Mouse (Mus musculus) liver, embryonic 16.5 days (tissue): ENCODE data around the gene Uvrag. TPM values are rescaled to one million over a fixed set of nuclear protein-coding genes. Genes with fewer than 3 reads are reported as not detected.
"Not testable (repeated sequence)": the region's sequence is repeated elsewhere in the genome, so short reads cannot be mapped to it uniquely, and the experiment has no call there.

Source experiments
- ATAC-seq: fragments of 200-750 bp; cut with Nextera tagmentation; 2 replicates; pipeline ENCODE4 v1.8.0; 2017; ENCODE audit warnings: low read depth, mild to moderate bottlenecking, moderate number of reproducible peaks, moderate library complexity
- H3K27ac ChIP-seq: fragments of 300-500 bp; sonication (generic); 2 replicates; pipeline ENCODE4 v1.5.1; 2014; ENCODE audit warnings: mild to moderate bottlenecking, low read length
- H3K27me3 ChIP-seq: fragments of 300-500 bp; sonication (generic); 2 replicates; pipeline ENCODE4 v1.6.1; 2014; ENCODE audit warnings: low read depth, low read length, mixed read lengths; ENCODE audit not compliant: control insufficient read depth, insufficient read depth
- H3K36me3 ChIP-seq: fragments of 300-500 bp; sonication (generic); 2 replicates; pipeline ENCODE4 v1.6.1; 2014; ENCODE audit warnings: mild to moderate bottlenecking; ENCODE audit not compliant: control insufficient read depth, insufficient read depth
- H3K4me1 ChIP-seq: fragments of 300-500 bp; sonication (generic); 2 replicates; pipeline ENCODE4 v1.6.1; 2014; ENCODE audit warnings: low read depth, low read length, mixed read lengths; ENCODE audit not compliant: control insufficient read depth
- H3K4me2 ChIP-seq: fragments of 300-500 bp; sonication (generic); 2 replicates; pipeline ENCODE4 v1.6.1; 2014; ENCODE audit warnings: low read depth, low read length, mixed read lengths
- H3K4me3 ChIP-seq: fragments of 300-500 bp; sonication (generic); 2 replicates; pipeline ENCODE4 v1.5.1; 2014; ENCODE audit warnings: low read depth, mild to moderate bottlenecking, low read length
- H3K9ac ChIP-seq: fragments of 300-500 bp; sonication (generic); 2 replicates; pipeline ENCODE4 v1.6.1; 2014; ENCODE audit warnings: low read depth, low read length
- H3K9me3 ChIP-seq: fragments of 300-500 bp; sonication (generic); replicated peaks from 2 replicates; pipeline ENCODE4 v1.6.1; 2016; ENCODE audit warnings: low read length; ENCODE audit not compliant: control insufficient read depth
- WGBS: fragments of 180-500 bp; shearing (Covaris S2); extraction: QIAGEN DNeasy Blood & Tissue Kit; methylation state at CpG from one replicate; pipeline ENCODE4 v1.1.7; 2014; ENCODE audit not compliant: insufficient replicate concordance; 5-methylcytosine and 5-hydroxymethylcytosine counted together
- polyA plus RNA-seq: library from polyadenylated mRNA; unstranded; fragments of >200 nt; fragmentation: Nextera tagmentation; extraction: Ambion mirVana; gene quantifications from 2 replicates; pipeline ENCODE4 v1.2.1, GENCODE M21; 2015

Gene Uvrag
- polyA plus RNA-seq, 1 experiment from 2014 or later = 8.2 TPM

DNA sequence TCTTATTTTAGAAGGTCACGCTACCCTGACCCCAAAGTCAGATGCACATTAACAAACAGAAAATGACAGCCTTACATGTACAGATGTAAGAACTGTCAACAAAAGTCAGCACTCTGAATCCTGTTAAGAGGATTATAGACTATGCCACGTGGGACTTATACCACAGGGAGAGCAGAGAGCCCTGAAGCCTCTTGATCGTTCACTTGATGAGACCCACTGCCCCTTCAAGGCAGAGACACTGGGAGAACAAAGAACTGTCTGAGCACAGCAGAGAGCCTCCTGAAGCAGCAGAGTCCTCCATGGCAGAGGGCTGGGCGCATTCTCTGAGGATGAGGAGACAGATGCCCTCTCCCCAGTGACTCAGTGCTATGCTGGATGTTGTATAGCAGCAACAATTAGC lies 166.4 kb downstream of the Uvrag start:
- 69% methylated on average over 4 of the region's 4 CpGs for WGBS
- Histone ChIP-seq H3K9ac (no peak overlapping the region), H3K9me3 (no peaks in the 10 kb centered on the region), H3K4me3 (no peak overlapping the region), H3K27ac (no peak overlapping the region), H3K27me3 (no peaks in the 10 kb centered on the region), H3K4me1 (no peaks in the 10 kb centered on the region), H3K36me3 (no peaks in the 10 kb centered on the region), H3K4me2 (no peak overlapping the region)
- ATAC-seq = no peak

DNA sequence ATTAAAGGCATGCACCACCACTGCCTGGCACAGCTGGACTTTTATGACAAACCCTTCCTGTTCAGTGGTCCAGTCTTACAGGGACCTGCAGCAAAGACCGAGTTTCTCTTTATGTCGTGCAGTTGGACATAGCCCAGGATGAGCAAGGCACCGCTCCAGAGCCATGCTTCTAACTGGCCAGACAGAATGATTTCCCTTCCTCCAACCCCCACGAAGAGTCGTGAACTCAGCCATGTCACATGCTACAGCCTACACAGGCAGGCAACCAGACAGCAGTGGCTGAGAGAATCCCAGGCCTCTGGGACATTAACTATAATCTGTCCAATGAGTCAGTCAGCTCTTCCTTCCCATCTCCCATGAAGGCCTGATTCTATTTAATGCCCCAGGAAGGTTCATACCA lies 170.2 kb downstream of the Uvrag start:
- Histone ChIP-seq H3K27ac (no peak overlapping the region), H3K4me3 (no peak overlapping the region), H3K27me3 (no peaks in the 10 kb centered on the region), H3K9me3 (no peaks in the 10 kb centered on the region), H3K4me1 (no peaks in the 10 kb centered on the region), H3K36me3 (no peaks in the 10 kb centered on the region), H3K4me2 (no peak overlapping the region), H3K9ac (no peak overlapping the region)
- 76% methylated on average over 5 of the region's 5 CpGs for WGBS
- ATAC-seq = no peak

DNA sequence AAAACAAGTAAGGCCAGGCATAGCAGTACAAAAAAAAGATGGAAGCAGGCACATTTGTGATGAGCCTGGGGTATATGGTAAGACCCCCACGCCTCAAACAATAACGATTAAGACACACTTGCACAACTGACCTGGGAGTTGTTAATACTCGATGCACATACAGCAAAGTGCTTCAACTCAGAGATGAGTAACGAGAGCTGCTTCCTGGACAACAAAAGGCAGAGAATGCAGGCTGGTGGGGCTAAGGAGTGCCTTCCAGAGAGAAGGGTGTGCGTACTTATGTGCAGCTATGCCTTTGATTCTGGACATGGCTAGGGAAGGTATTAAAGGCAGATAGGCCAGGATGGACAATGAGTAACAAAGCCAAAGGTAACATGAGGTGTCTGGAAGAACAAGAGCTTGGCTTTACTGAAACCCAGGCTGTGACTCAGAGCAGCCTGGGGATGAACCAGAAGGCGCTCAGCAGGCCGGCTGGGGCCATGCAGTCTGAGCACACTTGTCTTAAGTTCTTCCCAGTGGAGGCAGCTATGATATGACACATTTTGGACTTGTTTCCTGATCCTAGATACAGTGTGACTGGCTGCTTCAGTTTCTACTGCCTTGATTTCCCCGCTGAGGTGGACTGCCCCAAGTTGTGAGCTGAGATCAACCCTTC lies 172.1 kb downstream of the Uvrag start:
- no peaks in the 10 kb centered on the region for H3K9me3 ChIP-seq
- no peak overlapping the region for H3K4me2 ChIP-seq
- no peaks in the 10 kb centered on the region for H3K4me1 ChIP-seq
- no peak overlapping the region for H3K9ac ChIP-seq
- H3K27ac ChIP-seq = no peak overlapping the region
- no peak for ATAC-seq
- 71% methylated on average over 8 of the region's 8 CpGs for WGBS
- H3K36me3 ChIP-seq = no peaks in the 10 kb centered on the region
- no peaks in the 10 kb centered on the region for H3K27me3 ChIP-seq
- H3K4me3 ChIP-seq = no peak overlapping the region

DNA sequence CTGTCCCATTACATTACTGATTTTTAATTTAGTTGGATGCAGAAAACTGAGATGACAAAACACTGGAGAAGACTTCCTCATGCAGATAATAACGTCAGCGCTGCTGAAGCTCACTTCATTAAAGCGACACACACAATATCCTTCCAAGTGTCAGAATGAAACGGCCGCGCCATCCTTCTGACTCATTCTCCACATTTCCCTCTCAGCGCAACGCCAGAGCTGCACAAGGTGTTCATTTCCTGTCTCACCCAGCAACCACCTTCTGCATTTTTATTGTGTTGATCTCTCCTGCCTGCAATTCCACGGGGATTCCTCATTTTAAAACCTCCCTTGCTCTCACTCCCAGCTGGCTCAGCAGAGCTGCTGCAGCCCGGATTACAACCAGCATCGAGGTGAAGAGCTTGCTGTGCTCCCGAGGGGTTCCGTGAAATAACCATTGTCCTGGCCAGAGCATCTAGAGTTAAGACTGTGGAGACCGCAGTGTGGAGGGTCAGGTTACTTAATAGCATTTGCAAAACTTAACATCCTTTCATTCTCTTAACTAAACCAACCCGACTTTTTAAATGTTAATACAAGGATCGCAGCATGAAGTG lies 172.8 kb downstream of the Uvrag start:
- Histone ChIP-seq H3K4me1 (no peaks in the 10 kb centered on the region), H3K9me3 (no peaks in the 10 kb centered on the region), H3K9ac (no peak overlapping the region), H3K36me3 (no peaks in the 10 kb centered on the region), H3K4me2 (no peak overlapping the region), H3K27me3 (no peaks in the 10 kb centered on the region), H3K4me3 (no peak overlapping the region), H3K27ac (no peak overlapping the region)
- 50% methylated on average over 16 of the region's 16 CpGs for WGBS
- ATAC-seq = no peak

DNA sequence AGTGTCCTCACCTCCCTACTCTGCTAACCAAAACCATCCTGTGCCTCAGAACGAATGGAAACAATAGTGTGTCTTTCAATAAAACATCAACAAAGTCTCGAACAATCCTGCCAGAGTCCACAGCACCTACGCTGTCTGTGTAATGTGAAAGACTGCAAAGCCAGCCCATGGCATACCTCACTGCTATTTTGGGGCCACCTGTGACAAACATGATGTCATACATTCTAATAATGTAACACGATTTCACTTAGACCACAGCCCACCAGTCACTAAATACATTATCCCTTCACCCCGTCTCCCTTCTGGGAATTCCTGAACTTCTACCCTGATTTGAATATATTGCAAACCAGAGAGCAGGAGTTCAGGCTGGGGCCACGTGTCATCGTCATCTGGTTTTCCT lies 173.3 kb downstream of the Uvrag start:
- H3K4me2 ChIP-seq = no peak overlapping the region
- no peak for ATAC-seq
- H3K4me1 ChIP-seq = no peaks in the 10 kb centered on the region

GRCm38 (mm10) chr7:98963581-98963980 lies 177.4 kb downstream of the Uvrag start:
- not testable (repeated sequence) for H3K27ac ChIP-seq, H3K36me3 ChIP-seq, H3K9ac ChIP-seq, H3K4me2 ChIP-seq, H3K27me3 ChIP-seq, H3K4me1 ChIP-seq, H3K4me3 ChIP-seq, H3K9me3 ChIP-seq, ATAC-seq
- 78% methylated on average over 13 of the region's 13 CpGs for WGBS

More for the DNA sequence above, 173.3 kb downstream of the Uvrag start:
- H3K27ac ChIP-seq = no peak overlapping the region
- 69% methylated on average over 7 of the region's 7 CpGs for WGBS
- no peak overlapping the region for H3K4me3 ChIP-seq
- no peak overlapping the region for H3K9ac ChIP-seq
- no peaks in the 10 kb centered on the region for H3K9me3 ChIP-seq
- no peaks in the 10 kb centered on the region for H3K27me3 ChIP-seq
- H3K36me3 ChIP-seq = no peaks in the 10 kb centered on the region

- Histone ChIP-seq H3K36me3 (no peaks in the 10 kb centered on the region), H3K9ac (no peak overlapping the region), H3K4me1 (no peaks in the 10 kb centered on the region), H3K4me2 (no peak overlapping the region), H3K9me3 (no peaks in the 10 kb centered on the region), H3K27me3 (no peaks in the 10 kb centered on the region), H3K4me3 (no peak overlapping the region), H3K27ac (no peak overlapping the region)
- 28% methylated on average over 13 of the region's 13 CpGs for WGBS
- ATAC-seq = 0 out of 2 replicates have a peak, but pooled peaks have one; percentile 30
Measured at GRCm38 (mm10) chr7:98962547-98963311, 178.2 kb downstream of the Uvrag start.

GRCm38 (mm10) chr7:98962074-98962473 lies 178.9 kb downstream of the Uvrag start:
- Histone ChIP-seq H3K27ac (no peak overlapping the region), H3K27me3 (no peaks in the 10 kb centered on the region), H3K9me3 (no peaks in the 10 kb centered on the region), H3K9ac (no peak overlapping the region), H3K4me3 (no peak overlapping the region), H3K36me3 (no peaks in the 10 kb centered on the region), H3K4me1 (no peaks in the 10 kb centered on the region), H3K4me2 (no peak overlapping the region)
- no peak for ATAC-seq
- WGBS = 69% methylated on average over 11 of the region's 11 CpGs

- Histone ChIP-seq H3K4me1 (no peaks in the 10 kb centered on the region), H3K9me3 (no peaks in the 10 kb centered on the region), H3K4me2 (no peak overlapping the region), H3K27ac (no peak overlapping the region), H3K9ac (no peak overlapping the region), H3K36me3 (no peaks in the 10 kb centered on the region), H3K27me3 (no peaks in the 10 kb centered on the region), H3K4me3 (no peak overlapping the region)
- ATAC-seq = no peak
- WGBS = 85% methylated on average over 8 of the region's 8 CpGs
Measured at GRCm38 (mm10) chr7:98960274-98960673, 180.7 kb downstream of the Uvrag start.
